Mouse (Mus musculus): ENCODE data around the gene Kif13a.

DNA sequence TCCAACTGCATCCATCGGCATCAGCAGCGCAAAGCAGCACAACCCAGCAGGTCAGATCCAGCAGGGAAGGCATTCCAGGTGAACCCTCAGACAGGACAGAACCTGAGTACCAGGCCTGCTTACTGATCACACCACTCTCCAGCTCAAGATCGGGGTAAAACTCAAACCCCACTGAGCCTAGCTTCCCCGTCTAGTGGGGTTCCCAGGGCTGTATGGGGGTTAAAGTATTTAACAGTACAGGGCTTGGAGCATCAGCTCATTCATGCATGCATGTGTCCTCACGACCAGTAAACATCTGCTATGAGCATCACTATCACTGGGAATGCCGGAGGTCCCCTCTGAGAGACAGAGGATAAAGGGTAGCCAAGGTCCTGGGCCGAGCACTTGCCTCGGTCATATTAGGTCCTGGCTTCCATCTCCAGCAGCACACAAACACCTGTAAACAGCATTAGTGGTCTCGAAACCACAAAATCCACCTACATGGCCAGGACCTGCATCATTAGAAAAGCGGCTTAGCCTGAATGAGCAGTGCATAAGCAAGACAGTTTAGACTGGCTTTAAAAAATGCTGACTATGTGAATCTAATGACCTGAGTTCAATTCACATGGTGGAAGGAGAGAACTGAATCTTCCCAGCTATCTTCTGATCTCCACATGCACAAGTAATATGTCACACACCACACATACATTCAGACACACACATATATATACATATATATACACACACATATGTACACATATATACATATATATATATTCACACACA is 43.0 kb downstream of the Kif13a start:
- TF ChIP-seq CTCF (IDR thresholded peaks at IDR 0.05; ENCODE audit: low read depth) (no peak), EP300 (optimal IDR thresholded peaks at IDR 0.05) (no peak)
